Mouse (Mus musculus) skeletal muscle tissue, adult 2 months (tissue): ENCODE data around the gene Pycr1.
"Not testable (repeated sequence)": the region's sequence is repeated elsewhere in the genome, so short reads cannot be mapped to it uniquely, and the experiment has no call there.

Experiments used
- DNase-seq: peaks from one replicate; pipeline ENCODE4 v3.0.0-alpha.2; 2012; ENCODE audit warnings: low read depth, low spot score

The Pycr1 gene

DNA sequence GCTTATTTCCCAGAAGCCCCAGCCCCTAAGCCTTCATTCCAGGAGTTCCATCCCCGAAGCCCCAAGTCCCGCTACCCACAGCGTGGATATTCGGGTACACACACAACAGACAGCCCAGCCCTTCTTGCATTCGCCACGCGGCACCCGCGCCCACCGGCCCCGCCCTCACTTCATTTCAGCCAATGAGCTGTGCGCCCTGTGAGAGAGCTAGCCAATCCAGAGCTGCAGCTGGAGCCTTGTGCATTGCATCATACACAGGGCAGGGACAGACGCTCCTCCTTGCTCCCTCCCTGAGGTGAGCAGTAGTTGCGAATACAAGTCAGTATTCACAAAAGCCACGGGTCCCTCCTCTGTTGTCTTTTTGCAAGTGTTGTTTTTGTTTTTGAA, at the start of gene Pycr1:
Gene Pycr1, minus strand, starts transcription at position 169 of the 387 bp plus-strand sequence.
- DNase-seq, result peak; percentile 90

GRCm38 (mm10) chr11:120692471-120693011, 49.0 kb upstream of the Pycr1 start:
- DNase-seq, result no peak

DNA sequence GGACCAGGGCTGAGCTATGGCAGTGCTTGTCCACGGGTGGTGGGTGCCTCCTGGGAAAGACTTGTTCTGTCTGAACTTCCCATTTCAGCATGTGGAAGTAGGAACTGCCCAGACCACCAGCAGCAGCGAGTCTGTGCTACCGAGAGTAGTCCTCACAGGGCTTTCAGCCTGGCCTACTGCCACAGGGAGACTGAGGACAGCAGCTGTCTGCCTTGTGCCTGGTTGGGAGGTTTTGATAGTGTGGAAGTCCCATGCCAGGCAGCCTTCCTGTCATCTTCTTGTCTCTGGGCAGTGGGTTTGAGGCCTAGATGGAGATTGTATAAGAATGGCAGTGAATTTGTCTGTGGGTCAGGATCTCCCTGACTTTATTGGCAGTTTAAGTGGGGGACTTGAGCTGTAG, 45.8 kb upstream of the Pycr1 start:
- DNase-seq, result no peak

GRCm38 (mm10) chr11:120686650-120687272, 43.2 kb upstream of the Pycr1 start:
- DNase-seq, result no peak

GRCm38 (mm10) chr11:120684660-120685059, 41.1 kb upstream of the Pycr1 start:
- no peak for DNase-seq

DNA sequence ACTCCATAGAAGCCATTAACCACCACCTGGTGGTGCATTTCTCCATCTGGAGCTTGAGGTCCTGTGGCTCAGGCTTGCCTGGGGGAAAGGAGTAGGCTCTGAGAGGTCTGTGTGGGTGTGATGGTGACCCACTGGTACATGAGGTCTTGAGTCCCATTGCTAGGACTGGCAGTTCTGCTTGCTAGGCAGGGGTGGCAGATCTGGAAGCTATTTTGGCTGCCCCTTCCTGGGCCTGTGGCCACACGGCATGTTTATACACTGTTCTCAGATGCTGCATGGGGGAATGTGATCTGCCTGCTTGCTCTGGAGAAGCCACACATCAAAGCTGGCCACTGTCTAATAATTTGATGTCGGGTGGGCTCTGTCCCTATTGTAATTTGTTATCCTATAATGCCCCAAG, 40.5 kb upstream of the Pycr1 start:
- peak; percentile 46 for DNase-seq

DNA sequence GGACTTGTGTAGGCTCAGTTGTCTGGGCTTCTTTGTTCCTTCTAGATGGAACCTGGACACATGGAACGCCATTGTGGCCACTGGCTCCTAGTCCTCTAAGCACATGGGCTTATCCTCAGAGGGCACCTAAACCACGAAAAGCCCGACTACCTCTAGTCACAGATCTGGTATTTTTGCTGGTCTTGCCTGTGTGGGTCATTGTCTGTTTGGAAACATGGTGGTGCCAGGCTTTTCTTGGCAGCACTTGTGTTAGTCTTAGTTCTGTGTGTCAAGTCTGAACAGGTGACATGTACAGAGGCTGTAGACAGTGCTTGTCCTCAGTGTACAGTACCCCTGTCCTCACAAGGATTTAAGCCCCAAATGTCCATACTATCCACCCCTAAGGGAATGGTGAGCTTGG, 40.0 kb upstream of the Pycr1 start:
- no peak for DNase-seq

DNA sequence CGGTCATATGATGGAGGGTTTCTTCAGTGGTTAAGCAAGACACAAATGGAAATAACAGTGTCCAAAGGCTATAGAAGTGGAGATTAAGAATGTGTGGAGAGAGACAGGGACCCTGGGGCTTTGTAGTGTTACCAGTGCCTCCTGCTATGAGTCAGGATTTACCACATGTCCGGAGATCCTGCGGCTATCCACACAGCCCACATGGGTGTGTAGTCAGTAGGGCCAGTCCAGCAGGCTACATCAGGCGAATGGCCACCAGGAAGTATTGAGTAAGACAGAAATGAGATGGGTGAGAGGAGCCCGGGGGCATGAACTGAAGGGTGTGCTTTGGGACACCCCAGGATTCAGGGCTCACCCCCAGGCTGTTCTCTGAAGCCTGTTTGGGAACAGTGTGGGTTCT, 39.1 kb upstream of the Pycr1 start:
- DNase-seq, result no peak

GRCm38 (mm10) chr11:120679909-120680308, 36.3 kb upstream of the Pycr1 start:
- DNase-seq, result no peak

GRCm38 (mm10) chr11:120676951-120677350, 33.4 kb upstream of the Pycr1 start:
- no peak for DNase-seq

DNA sequence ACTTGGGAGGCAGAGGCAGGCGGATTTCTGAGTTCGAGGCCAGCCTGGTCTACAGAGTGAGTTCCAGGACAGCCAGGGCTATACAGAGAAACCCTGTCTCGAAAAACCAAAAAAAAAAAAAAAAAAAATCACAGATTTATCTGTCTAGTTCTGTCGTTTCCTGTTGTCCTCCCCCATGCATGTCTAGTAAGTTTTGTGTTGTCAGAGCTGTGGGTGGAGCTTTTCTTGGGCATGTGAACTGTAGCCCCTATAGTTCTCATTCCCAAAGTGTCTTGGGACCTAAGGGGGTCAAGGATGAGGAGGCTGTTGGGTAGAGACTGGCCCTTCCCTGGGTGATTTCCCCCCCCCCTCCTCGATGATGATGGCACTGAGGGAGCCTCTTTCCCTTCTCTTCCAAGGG, 32.3 kb upstream of the Pycr1 start:
- DNase-seq, result not testable (repeated sequence)

- DNase-seq, result no peak
These were observed 30.1 kb upstream of the Pycr1 start for GRCm38 (mm10) chr11:120673594-120674122.

- peak; percentile 88 for DNase-seq
These were observed 29.4 kb upstream of the Pycr1 start, which contains the start of gene Aspscr1 for GRCm38 (mm10) chr11:120672687-120673593. Gene Aspscr1, plus strand, starts transcription at chr11:120672973.

- no peak for DNase-seq
These were observed 23.0 kb upstream of the Pycr1 start for GRCm38 (mm10) chr11:120666617-120667016.

DNA sequence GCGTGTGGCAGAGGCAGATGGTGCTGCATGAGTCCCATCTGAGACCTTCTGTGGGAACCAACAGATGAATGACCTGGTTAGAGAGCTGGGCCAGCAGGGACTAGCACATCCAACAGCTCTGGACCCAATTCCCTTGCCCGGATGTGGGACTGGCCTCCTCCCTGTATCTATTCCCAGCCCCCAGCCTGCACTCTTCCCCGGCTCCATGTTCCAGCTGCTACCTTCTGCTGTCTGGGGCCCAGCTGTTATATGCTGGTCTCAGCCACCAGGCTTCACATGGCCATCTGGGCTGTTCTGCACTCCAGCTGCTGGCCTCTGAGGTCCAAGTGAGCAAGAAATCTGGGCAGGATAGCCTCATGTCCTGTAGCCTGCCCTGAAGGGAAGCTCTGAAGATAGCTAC, 21.8 kb upstream of the Pycr1 start:
- peak; percentile 47 for DNase-seq

GRCm38 (mm10) chr11:120663714-120664113, 20.1 kb upstream of the Pycr1 start:
- DNase-seq, result no peak

- DNase-seq, result no peak
These were observed 19.2 kb upstream of the Pycr1 start for GRCm38 (mm10) chr11:120662759-120663158.

DNA sequence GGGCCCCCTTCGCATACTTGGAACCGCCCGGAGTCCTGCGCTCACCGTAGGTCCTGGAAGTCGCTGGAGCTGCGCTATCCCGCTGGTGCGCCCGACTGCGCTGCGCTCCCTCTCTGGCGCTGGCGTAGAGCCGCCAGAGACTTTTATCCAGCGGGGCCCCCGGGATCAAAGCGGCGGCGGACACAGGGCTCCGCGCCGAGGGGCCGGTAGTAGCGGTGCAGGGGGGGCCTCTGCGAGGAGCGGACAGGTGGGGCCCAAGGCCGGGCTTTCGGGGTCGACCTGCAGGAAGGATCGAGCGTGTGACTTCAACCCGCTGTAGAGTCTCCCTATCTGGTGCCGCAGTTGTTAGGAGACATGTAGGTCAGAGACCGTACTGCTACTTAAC, 17.5 kb upstream of the Pycr1 start, which contains the start of gene Notum:
Gene Notum, minus strand, starts transcription at position 100 of the 385 bp plus-strand sequence.
- DNase-seq, result no peak

- DNase-seq, result no peak
These were observed 16.9 kb upstream of the Pycr1 start for GRCm38 (mm10) chr11:120660301-120661075.

GRCm38 (mm10) chr11:120659509-120660300, 16.1 kb upstream of the Pycr1 start:
- DNase-seq, result no peak
